Mouse (Mus musculus): Measurements from ENCODE around the gene Ednra.

DNA sequence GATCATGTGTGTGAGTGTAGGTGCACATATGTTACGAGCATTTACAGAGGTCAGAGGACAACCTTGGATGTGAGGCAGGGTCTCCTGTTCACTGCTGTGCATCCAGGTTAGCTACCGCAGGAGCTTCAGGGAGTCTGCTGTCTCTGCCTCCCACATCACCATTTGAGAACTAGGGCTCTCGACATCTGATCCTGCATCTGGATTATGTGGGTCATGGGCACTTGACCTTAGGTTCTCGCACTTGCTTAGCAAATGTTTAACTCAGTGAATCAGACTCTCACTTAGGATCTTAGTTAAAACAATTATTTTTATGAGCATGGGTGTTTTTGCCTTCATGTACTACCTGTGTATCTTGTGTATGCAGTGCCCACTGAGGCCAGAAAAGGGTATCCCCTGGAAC, 49.6 kb upstream of the Ednra start:
- no peak for TF ChIP-seq POLR2A (IDR thresholded peaks at IDR 0.05; ENCODE audit: borderline replicate concordance, control insufficient read depth, low read depth, low read length)
- TF ChIP-seq CTCF (IDR thresholded peaks at IDR 0.05; ENCODE audit: control insufficient read depth, insufficient read depth, low read length): no peak
